Mouse (Mus musculus) liver, postnatal 0 days (tissue): ENCODE measurements around the gene Gm26566.

Experiments used
- CTCF ChIP-seq: sonication (generic); IDR thresholded peaks from 2 replicates; pipeline ENCODE4 v1.5.1; 2016; ENCODE audit warnings: antibody characterized with exemption, low read depth
- EP300 ChIP-seq: IDR thresholded peaks from 2 replicates; pipeline ENCODE4 v1.6.1; 2016; ENCODE audit warnings: antibody characterized with exemption, low read depth, mild to moderate bottlenecking

DNA sequence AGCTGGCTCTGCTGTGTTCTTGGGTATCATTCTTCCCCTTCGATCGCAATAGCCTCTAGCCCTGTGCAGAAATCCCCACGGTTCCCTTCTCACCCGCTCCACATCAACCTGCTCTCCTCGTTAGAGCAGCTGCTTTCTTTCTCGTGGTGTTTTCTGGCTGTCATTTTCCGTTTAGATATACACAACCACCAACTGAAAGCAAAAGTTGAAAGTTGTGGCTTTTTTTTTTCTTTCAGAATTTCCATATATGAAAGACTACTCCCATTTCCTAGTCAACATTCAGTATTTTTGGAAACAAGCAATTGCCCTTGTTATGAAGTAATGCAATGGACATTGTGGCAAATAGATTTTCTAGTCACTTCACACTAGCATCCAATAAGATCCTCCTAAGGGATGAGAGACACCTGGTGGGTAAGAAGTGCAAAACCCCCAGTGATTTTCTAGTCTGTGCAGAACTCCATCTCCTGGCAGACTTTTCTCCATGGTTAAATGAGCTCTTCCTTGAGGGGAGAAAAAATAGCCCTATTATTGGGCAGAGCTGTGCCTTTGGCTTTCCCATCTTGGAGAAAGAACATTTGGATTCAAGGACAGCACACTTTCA is 21.3 kb downstream of the Gm26566 start:
- TF ChIP-seq CTCF (peak; percentile 20; the same call in 1 of the 2 replicates), EP300 (no peak)
